Mouse (Mus musculus) erythroblast, embryonic 14.5 days (primary cell): ENCODE data around the gene Mthfd2.

Experiments used
- GATA1 ChIP-seq: IDR thresholded peaks from 2 replicates; pipeline ENCODE4 v1.6.1; 2012; ENCODE audit warnings: low read length, inconsistent platforms, mixed read lengths
- TAL1 ChIP-seq: IDR thresholded peaks from 3 replicates; pipeline ENCODE4 v1.6.1; 2012; ENCODE audit warnings: low read length, inconsistent platforms, mixed read lengths

GRCm38 (mm10) chr6:83301294-83301693 is 24.4 kb downstream of the Mthfd2 start:
- TF ChIP-seq TAL1 (no peak), GATA1 (no peak)
